Comparison of ENCODE assay signal across 8 mouse cellular contexts in genomic region chr1:136130951-136131558, GRCm38 (mm10). TPM values are rescaled to one million over a fixed set of nuclear protein-coding genes. Genes with fewer than 3 reads are reported as not detected.
A peak's percentile ranks its signal among the peaks of the same experiment; 100 is the strongest.
DNase-seq lines count a peak whose midpoint lies in the region; ATAC-seq and TF ChIP-seq lines count a peak whose summit lies in the region.

Kif21b (plus strand) TSS chr1:136131389.

- TF ChIP-seq POLR2A in ES-Bruce4 (IDR thresholded peaks at IDR 0.05; ENCODE audit: insufficient read depth, low read length): peak; percentile 67
- peak; percentile 93 for TF ChIP-seq POLR2A in thymus, adult 2 months (IDR thresholded peaks at IDR 0.05; ENCODE audit: control insufficient read depth, extremely low read depth, insufficient read depth, low read length, poor library complexity)

- H3K4me3 ChIP-seq in ES-Bruce4 (ENCODE audit: low read depth, low read length): peak within 1 kb of the TSS; percentile 92
- peak within 1 kb of the TSS; percentile 73 for H3K4me3 ChIP-seq in hindbrain, embryonic 10.5 days
- peak within 1 kb of the TSS; percentile 70 for H3K4me3 ChIP-seq in lung, embryonic 15.5 days
- H3K4me3 ChIP-seq in thymus, adult 2 months (ENCODE audit: control insufficient read depth, insufficient read depth, low read length): peak within 1 kb of the TSS; percentile 97

- H3K27me3 ChIP-seq in ES-Bruce4 (ENCODE audit: control insufficient read depth, insufficient read depth, low read length, poor library complexity, severe bottlenecking): no peaks in the 10 kb centered on the region; the same call in 1 of the 2 replicates
- H3K27me3 ChIP-seq in hindbrain, embryonic 10.5 days (ENCODE audit: insufficient read depth, poor library complexity, severe bottlenecking): peaks cover 55% of the 10 kb centered on the region
- H3K27me3 ChIP-seq in lung, embryonic 15.5 days: peaks cover 11% of the 10 kb centered on the region; the same call in 1 of the 2 replicates
- no peaks in the 10 kb centered on the region for H3K27me3 ChIP-seq in thymus, adult 2 months (ENCODE audit: control insufficient read depth, insufficient read depth, low read length)

- ATAC-seq in frontal cortex, adult (ENCODE audit: low TSS enrichment): peak; percentile 50
- peak; percentile 89 for ATAC-seq in lung, embryonic 15.5 days (ENCODE audit: borderline replicate concordance, extremely low read depth, low FRiP score, low TSS enrichment)

- peak; percentile 87 for DNase-seq in cerebellum, adult 11-12 months
- peak; percentile 96 for DNase-seq in hindbrain, embryonic 10.5 days (ENCODE audit: low spot score)
- peak; percentile 83 for DNase-seq in layer of hippocampus, adult 9-10 months (ENCODE audit: low spot score)
- DNase-seq in ovary, adult 18-20 months (ENCODE audit: low spot score): peak; percentile 80
- DNase-seq in thymus, adult 2 months: peak; percentile 94

- TF ChIP-seq EP300 in ES-Bruce4 (IDR thresholded peaks at IDR 0.05; ENCODE audit: insufficient read depth, low read depth, low read length): no peak

- peaks cover 12% of the 10 kb centered on the region for H3K4me1 ChIP-seq in ES-Bruce4 (ENCODE audit: control insufficient read depth, insufficient read depth, low read length)
- peaks cover 85% of the 10 kb centered on the region for H3K4me1 ChIP-seq in hindbrain, embryonic 10.5 days (replicated peaks)
- peaks cover 91% of the 10 kb centered on the region for H3K4me1 ChIP-seq in lung, embryonic 15.5 days
- peaks cover 55% of the 10 kb centered on the region for H3K4me1 ChIP-seq in thymus, adult 2 months (replicated peaks; ENCODE audit: control insufficient read depth, insufficient read depth, low read length)

- H3K36me3 ChIP-seq in ES-Bruce4 (ENCODE audit: control insufficient read depth, insufficient read depth, low read length, poor library complexity, severe bottlenecking): no peaks in the 10 kb centered on the region
- H3K36me3 ChIP-seq in hindbrain, embryonic 10.5 days: no peaks in the 10 kb centered on the region
- no peaks in the 10 kb centered on the region for H3K36me3 ChIP-seq in lung, embryonic 15.5 days
- no peaks in the 10 kb centered on the region for H3K36me3 ChIP-seq in thymus, adult 2 months (ENCODE audit: control insufficient read depth, insufficient read depth, low read length)

- no peak for TF ChIP-seq CTCF in ES-Bruce4 (IDR thresholded peaks at IDR 0.05; ENCODE audit: low read depth, low read length)
- TF ChIP-seq CTCF in thymus, adult 2 months (IDR thresholded peaks at IDR 0.05; ENCODE audit: borderline replicate concordance, control insufficient read depth, extremely low read depth, insufficient read depth, low read length, poor library complexity): peak; percentile 48; the same call in 1 of the 2 replicates

- 1% methylated on average over 42 of the region's 42 CpGs for WGBS in hindbrain, embryonic 10.5 days
- 2% methylated on average over 42 of the region's 42 CpGs for WGBS in lung, embryonic 15.5 days
- WGBS in thymus, adult 2 months: under 1% methylated on average over 41 of the region's 42 CpGs

- H3K4me2 ChIP-seq in lung, embryonic 15.5 days: peak within 1 kb of the TSS; percentile 100

- H3K9ac ChIP-seq in ES-Bruce4 (ENCODE audit: low read depth, poor library complexity, severe bottlenecking): peak within 1 kb of the TSS; percentile 78
- peak within 1 kb of the TSS; percentile 72 for H3K9ac ChIP-seq in lung, embryonic 15.5 days

- no peak within 1 kb of the TSS for H3K27ac ChIP-seq in ES-Bruce4 (ENCODE audit: insufficient read depth, low read length)
- H3K27ac ChIP-seq in hindbrain, embryonic 10.5 days: peak within 1 kb of the TSS; percentile 92
- H3K27ac ChIP-seq in lung, embryonic 15.5 days: peak within 1 kb of the TSS; percentile 60; the same call in 1 of the 2 replicates
- H3K27ac ChIP-seq in thymus, adult 2 months (ENCODE audit: control insufficient read depth, insufficient read depth, low read length): peak within 1 kb of the TSS; percentile 94

- no peaks in the 10 kb centered on the region for H3K9me3 ChIP-seq in ES-Bruce4 (replicated peaks; ENCODE audit: control insufficient read depth, insufficient read depth, low read length, poor library complexity, severe bottlenecking)
- no peaks in the 10 kb centered on the region for H3K9me3 ChIP-seq in hindbrain, embryonic 10.5 days
- H3K9me3 ChIP-seq in lung, embryonic 15.5 days: no peaks in the 10 kb centered on the region

RNA-seq across cellular contexts. Expression of gene Kif21b, which starts in this region (rescaled TPM):
- polyA plus RNA-seq in ES-Bruce4 (2011; ENCODE audit: insufficient read depth, insufficient read length, low read depth, missing spikeins): 16.0 and 19.2 TPM in 2 replicates
- 6.6 and 15.5 TPM in 2 replicates for polyA plus RNA-seq in hindbrain, embryonic 10.5 days (2016; fragmentation: Nextera tagmentation; extraction: Ambion mirVana)
- 3.5 and 4.1 TPM in 2 replicates for polyA plus RNA-seq in lung, embryonic 15.5 days (2015; fragmentation: Nextera tagmentation; extraction: Ambion mirVana)
- polyA plus RNA-seq in thymus, adult 2 months (2012; rRNA removed): 224 and 247 TPM in 2 replicates

Comparison
In these comparisons a context has a peak if more than half of its experiments do, and no peak if none do; other contexts are left out.
1. RNA of gene Kif21b (polyA plus RNA-seq): 224 to 247 TPM in thymus, adult 2 months; 16.0 to 19.2 TPM in ES-Bruce4, 6.6 to 15.5 TPM in hindbrain, embryonic 10.5 days and 3.5 to 4.1 TPM in lung, embryonic 15.5 days; every median in the first group is over 10 times any median in the second.
2. Peak in every context shown above with its lines, with median percentiles within 50 percentile points of each other: H3K4me3 ChIP-seq and DNase-seq.